Mouse (Mus musculus): ENCODE data around the gene Aldh16a1. TPM values are rescaled to one million over a fixed set of nuclear protein-coding genes. Genes with fewer than 3 reads are reported as not detected.
A peak's percentile ranks its signal among the peaks of the same experiment; 100 is the strongest.

Aldh16a1 gene
- polyA plus RNA-seq (2011; ENCODE audit: insufficient read length, low read depth, missing spikeins): 24.9 and 25.0 TPM in 2 replicates

DNA sequence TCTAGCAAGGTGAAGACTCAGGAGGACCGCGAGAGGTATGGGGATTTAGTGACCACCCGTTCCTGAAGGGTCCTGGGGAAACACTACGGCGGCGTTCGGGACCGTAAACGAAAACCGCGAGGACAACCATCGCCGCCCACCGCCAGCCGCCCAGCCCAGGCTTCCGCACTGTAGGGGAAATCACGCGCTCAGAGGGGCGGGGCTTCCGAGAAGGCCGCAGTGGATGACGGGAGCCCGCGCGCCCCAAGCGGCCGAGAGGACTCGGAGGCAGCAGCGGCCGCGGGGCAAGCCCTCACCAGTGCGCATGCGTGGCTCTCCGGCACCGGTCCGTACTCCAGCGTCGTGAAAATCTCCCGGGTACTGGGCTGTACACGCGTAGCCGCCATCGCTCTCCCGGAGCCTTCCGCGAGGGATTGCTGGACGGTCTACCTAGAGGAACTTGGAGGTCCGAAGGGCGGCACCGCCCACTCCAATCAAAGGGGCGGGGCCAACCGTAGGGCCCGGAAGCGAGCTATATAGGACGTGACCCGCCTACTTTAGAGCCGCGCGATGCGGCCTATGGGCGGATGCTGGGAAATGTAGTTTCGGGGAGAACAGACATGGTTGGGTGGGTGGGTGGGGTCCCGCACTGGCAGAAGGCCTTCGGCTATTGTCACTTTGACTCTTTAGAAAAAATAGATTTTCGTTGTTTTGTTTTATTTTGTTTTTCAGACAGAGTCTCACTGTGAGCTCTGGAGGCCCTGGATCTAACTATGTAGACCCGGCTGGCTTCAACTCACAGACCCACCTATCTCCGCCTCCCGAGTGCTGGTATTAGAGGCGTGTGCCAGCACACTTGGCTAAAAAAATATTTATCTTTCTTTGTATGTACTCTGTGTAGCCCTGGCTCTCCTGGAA is at the start of gene Aldh16a1, which contains the start of gene Pih1d1:
Gene Aldh16a1, minus strand, starts transcription at position 489 of the 897 bp plus-strand sequence.
Gene Pih1d1, plus strand, starts transcription at position 208 of the 897 bp plus-strand sequence.
- Histone ChIP-seq H3K4me1 (ENCODE audit: control insufficient read depth, insufficient read depth, low read length) (no peaks in the 10 kb centered on the region), H3K27ac (ENCODE audit: insufficient read depth, low read length) (peak within 1 kb of the TSS; percentile 95), H3K4me3 (ENCODE audit: insufficient read depth, low read length) (peak within 1 kb of the TSS; percentile 72)
- TF ChIP-seq CTCF (IDR thresholded peaks at IDR 0.05; ENCODE audit: borderline replicate concordance, insufficient read depth, low read length) (no peak), POLR2A (IDR thresholded peaks at IDR 0.05; ENCODE audit: low read depth, low read length) (peak; percentile 85)

GRCm38 (mm10) chr7:45202654-45203053 is 48.3 kb upstream of the Aldh16a1 start:
- no peak for TF ChIP-seq CTCF (IDR thresholded peaks at IDR 0.05; ENCODE audit: borderline replicate concordance, insufficient read depth, low read length)
- TF ChIP-seq POLR2A (IDR thresholded peaks at IDR 0.05; ENCODE audit: low read depth, low read length): no peak
- H3K27ac ChIP-seq (ENCODE audit: insufficient read depth, low read length): no peak overlapping the region
- H3K4me1 ChIP-seq (ENCODE audit: control insufficient read depth, insufficient read depth, low read length): no peaks in the 10 kb centered on the region
- H3K4me3 ChIP-seq (ENCODE audit: insufficient read depth, low read length): no peak overlapping the region

DNA sequence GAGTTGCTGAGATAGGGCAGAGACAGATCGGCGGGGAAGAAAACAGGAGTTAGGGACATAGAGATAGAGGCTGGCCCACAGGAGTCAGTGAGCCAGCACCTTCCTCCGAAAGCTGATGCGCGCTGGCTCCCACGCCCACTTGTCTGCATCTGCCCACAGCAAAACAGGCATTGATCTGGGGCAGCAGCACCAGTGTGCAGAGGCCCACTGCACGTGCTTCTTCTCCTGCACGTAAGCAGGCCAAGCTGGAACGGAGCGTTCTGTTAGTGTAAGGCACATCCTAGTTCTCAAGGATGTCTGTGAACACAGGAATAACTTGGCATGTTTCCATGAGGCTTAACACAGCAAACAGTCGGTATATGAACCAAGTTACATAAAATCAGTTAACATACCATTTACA is 44.6 kb upstream of the Aldh16a1 start:
- TF ChIP-seq CTCF (IDR thresholded peaks at IDR 0.05; ENCODE audit: borderline replicate concordance, insufficient read depth, low read length) (no peak), POLR2A (IDR thresholded peaks at IDR 0.05; ENCODE audit: low read depth, low read length) (no peak)

GRCm38 (mm10) chr7:45198435-45198834 is 44.1 kb upstream of the Aldh16a1 start:
- Histone ChIP-seq H3K27ac (ENCODE audit: insufficient read depth, low read length) (no peak overlapping the region), H3K4me3 (ENCODE audit: insufficient read depth, low read length) (no peak overlapping the region), H3K4me1 (ENCODE audit: control insufficient read depth, insufficient read depth, low read length) (peaks cover 3% of the 10 kb centered on the region; the same call in 1 of the 2 replicates)
- TF ChIP-seq CTCF (IDR thresholded peaks at IDR 0.05; ENCODE audit: borderline replicate concordance, insufficient read depth, low read length) (peak; percentile 98), POLR2A (IDR thresholded peaks at IDR 0.05; ENCODE audit: low read depth, low read length) (no peak)

More for the DNA sequence above, 44.6 kb upstream of the Aldh16a1 start:
- peaks cover 3% of the 10 kb centered on the region; the same call in 1 of the 2 replicates for H3K4me1 ChIP-seq (ENCODE audit: control insufficient read depth, insufficient read depth, low read length)
- H3K27ac ChIP-seq (ENCODE audit: insufficient read depth, low read length): no peak overlapping the region
- H3K4me3 ChIP-seq (ENCODE audit: insufficient read depth, low read length): no peak overlapping the region

- no peak for TF ChIP-seq POLR2A (IDR thresholded peaks at IDR 0.05; ENCODE audit: low read depth, low read length)
- TF ChIP-seq CTCF (IDR thresholded peaks at IDR 0.05; ENCODE audit: borderline replicate concordance, insufficient read depth, low read length): no peak
- H3K4me3 ChIP-seq (ENCODE audit: insufficient read depth, low read length): no peak overlapping the region
- H3K4me1 ChIP-seq (ENCODE audit: control insufficient read depth, insufficient read depth, low read length): peaks cover 5% of the 10 kb centered on the region; the same call in 1 of the 2 replicates
- no peak overlapping the region for H3K27ac ChIP-seq (ENCODE audit: insufficient read depth, low read length)
These were observed 42.6 kb upstream of the Aldh16a1 start for GRCm38 (mm10) chr7:45196994-45197393.

GRCm38 (mm10) chr7:45196176-45196535 is 41.8 kb upstream of the Aldh16a1 start:
- no peak overlapping the region for H3K4me3 ChIP-seq (ENCODE audit: insufficient read depth, low read length)
- no peak for TF ChIP-seq CTCF (IDR thresholded peaks at IDR 0.05; ENCODE audit: borderline replicate concordance, insufficient read depth, low read length)

GRCm38 (mm10) chr7:45195341-45196175 is 41.2 kb upstream of the Aldh16a1 start:
- Histone ChIP-seq H3K4me3 (ENCODE audit: insufficient read depth, low read length) (no peak overlapping the region), H3K4me1 (ENCODE audit: control insufficient read depth, insufficient read depth, low read length) (peaks cover 6% of the 10 kb centered on the region; the same call in 1 of the 2 replicates), H3K27ac (ENCODE audit: insufficient read depth, low read length) (no peak overlapping the region)
- TF ChIP-seq POLR2A (IDR thresholded peaks at IDR 0.05; ENCODE audit: low read depth, low read length) (no peak), CTCF (IDR thresholded peaks at IDR 0.05; ENCODE audit: borderline replicate concordance, insufficient read depth, low read length) (no peak)

More at GRCm38 (mm10) chr7:45196176-45196535, 41.8 kb upstream of the Aldh16a1 start:
- H3K27ac ChIP-seq (ENCODE audit: insufficient read depth, low read length): no peak overlapping the region
- H3K4me1 ChIP-seq (ENCODE audit: control insufficient read depth, insufficient read depth, low read length): peaks cover 6% of the 10 kb centered on the region; the same call in 1 of the 2 replicates

GRCm38 (mm10) chr7:45193871-45194785 is 39.7 kb upstream of the Aldh16a1 start:
- TF ChIP-seq CTCF (IDR thresholded peaks at IDR 0.05; ENCODE audit: borderline replicate concordance, insufficient read depth, low read length) (no peak), POLR2A (IDR thresholded peaks at IDR 0.05; ENCODE audit: low read depth, low read length) (no peak)
- Histone ChIP-seq H3K4me1 (ENCODE audit: control insufficient read depth, insufficient read depth, low read length) (peaks cover 6% of the 10 kb centered on the region; the same call in 1 of the 2 replicates), H3K27ac (ENCODE audit: insufficient read depth, low read length) (no peak overlapping the region)

More at GRCm38 (mm10) chr7:45193871-45194785, 39.7 kb upstream of the Aldh16a1 start:
- no peak overlapping the region for H3K4me3 ChIP-seq (ENCODE audit: insufficient read depth, low read length)
